Mouse (Mus musculus) hindbrain, embryonic 15.5 days (tissue): ENCODE data around the gene Grik3. TPM values are rescaled to one million over a fixed set of nuclear protein-coding genes. Genes with fewer than 3 reads are reported as not detected.

Experiments
- ATAC-seq: fragments of 200-750 bp; cut with Nextera tagmentation; 2 replicates; pipeline ENCODE4 v1.8.0; 2017; ENCODE audit warnings: low read depth, moderate number of reproducible peaks, moderate TSS enrichment; ENCODE audit not compliant: low FRiP score
- H3K27ac ChIP-seq: fragments of 300-500 bp; sonication (generic); replicated peaks from 2 replicates; pipeline ENCODE4 v1.5.1; 2015; ENCODE audit warnings: mild to moderate bottlenecking, inconsistent platforms
- H3K27me3 ChIP-seq: fragments of 300-500 bp; sonication (generic); 2 replicates; pipeline ENCODE4 v1.6.1; 2015; ENCODE audit warnings: control low read depth, inconsistent platforms
- H3K36me3 ChIP-seq: fragments of 300-500 bp; sonication (generic); 2 replicates; pipeline ENCODE4 v1.6.1; 2015; ENCODE audit warnings: control low read depth, inconsistent platforms
- H3K4me1 ChIP-seq: fragments of 300-500 bp; sonication (generic); replicated peaks from 2 replicates; pipeline ENCODE4 v1.6.1; 2015; ENCODE audit warnings: control low read depth, inconsistent platforms
- H3K4me2 ChIP-seq: fragments of 300-500 bp; sonication (generic); 2 replicates; pipeline ENCODE4 v1.6.1; 2015; ENCODE audit warnings: moderate library complexity, mild to moderate bottlenecking, inconsistent platforms
- H3K4me3 ChIP-seq: fragments of 300-500 bp; sonication (generic); 2 replicates; pipeline ENCODE4 v1.5.1; 2015; ENCODE audit warnings: mild to moderate bottlenecking, inconsistent platforms
- H3K9ac ChIP-seq: fragments of 300-500 bp; sonication (generic); 2 replicates; pipeline ENCODE4 v1.6.1; 2015; ENCODE audit warnings: inconsistent platforms
- H3K9me3 ChIP-seq: fragments of 300-500 bp; sonication (generic); 2 replicates; pipeline ENCODE4 v1.6.1; 2016; ENCODE audit warnings: control low read depth, inconsistent platforms
- WGBS: fragments of 180-500 bp; shearing (Covaris S2); methylation state at CpG from one replicate; pipeline ENCODE4 v1.1.7; 2015; 5-methylcytosine and 5-hydroxymethylcytosine counted together
- polyA plus RNA-seq: library from polyadenylated mRNA; unstranded; fragments of >200 nt; fragmentation: Nextera tagmentation; extraction: Ambion mirVana; gene quantifications from 2 replicates; pipeline ENCODE4 v1.2.1, GENCODE M21; 2015

Grik3 gene
- polyA plus RNA-seq, 1 experiment from 2014 or later = 5.4 TPM

- H3K27me3 ChIP-seq = no peaks in the 10 kb centered on the region
- ATAC-seq = no peak
- H3K9me3 ChIP-seq = no peaks in the 10 kb centered on the region
- 54% methylated on average over 8 of the region's 8 CpGs for WGBS
- H3K36me3 ChIP-seq = no peaks in the 10 kb centered on the region
- H3K4me3 ChIP-seq = no peak overlapping the region
- H3K27ac ChIP-seq = no peak overlapping the region
- H3K4me1 ChIP-seq = 0 out of 2 replicates have a peak, but pooled peaks cover 4% of the 10 kb centered on the region
- H3K9ac ChIP-seq = no peak overlapping the region
- no peak overlapping the region for H3K4me2 ChIP-seq
Observed at GRCm38 (mm10) chr4:125687078-125687477, 196.6 kb downstream of the Grik3 start.

- no peaks in the 10 kb centered on the region for H3K9me3 ChIP-seq
- WGBS = 26% methylated on average over 6 of the region's 6 CpGs
- peaks cover 30% of the 10 kb centered on the region for H3K4me1 ChIP-seq
- H3K4me2 ChIP-seq = peak overlapping the region; percentile 23; the same call in 1 of the 2 replicates
- H3K36me3 ChIP-seq = no peaks in the 10 kb centered on the region
- ATAC-seq = no peak
- H3K27me3 ChIP-seq = peaks cover 8% of the 10 kb centered on the region; the same call in 1 of the 2 replicates
- peak overlapping the region; percentile 50; the same call in 1 of the 2 replicates for H3K27ac ChIP-seq
- no peak overlapping the region for H3K4me3 ChIP-seq
- no peak overlapping the region for H3K9ac ChIP-seq
Observed at GRCm38 (mm10) chr4:125695431-125695830, 204.9 kb downstream of the Grik3 start.

- H3K4me3 ChIP-seq = no peak overlapping the region
- H3K4me1 ChIP-seq = peaks cover 39% of the 10 kb centered on the region
- 12% methylated on average over 18 of the region's 18 CpGs for WGBS
- peak overlapping the region; percentile 50; the same call in 1 of the 2 replicates for H3K27ac ChIP-seq
- ATAC-seq = peak; percentile 90
- no peaks in the 10 kb centered on the region for H3K36me3 ChIP-seq
- peaks cover 8% of the 10 kb centered on the region; the same call in 1 of the 2 replicates for H3K27me3 ChIP-seq
- peak overlapping the region; percentile 23; the same call in 1 of the 2 replicates for H3K4me2 ChIP-seq
- no peaks in the 10 kb centered on the region for H3K9me3 ChIP-seq
- H3K9ac ChIP-seq = no peak overlapping the region
Observed at GRCm38 (mm10) chr4:125696182-125696939, 205.9 kb downstream of the Grik3 start.

- H3K4me2 ChIP-seq = no peak overlapping the region
- whole genome bisulfite sequencing = 17% methylated on average over 9 of the region's 9 CpGs
- H3K36me3 ChIP-seq = no peaks in the 10 kb centered on the region
- H3K4me1 ChIP-seq = peaks cover 44% of the 10 kb centered on the region
- no peak overlapping the region for H3K9ac ChIP-seq
- no peaks in the 10 kb centered on the region for H3K9me3 ChIP-seq
- no peak for ATAC-seq
- H3K4me3 ChIP-seq = no peak overlapping the region
- peaks cover 8% of the 10 kb centered on the region; the same call in 1 of the 2 replicates for H3K27me3 ChIP-seq
- 0 out of 2 replicates have a peak overlapping the region, but pooled peaks have one; percentile 36 for H3K27ac ChIP-seq
Observed at GRCm38 (mm10) chr4:125697626-125698025, 207.1 kb downstream of the Grik3 start.

GRCm38 (mm10) chr4:125699056-125699455 lies 208.6 kb downstream of the Grik3 start:
- H3K4me1 ChIP-seq = peaks cover 57% of the 10 kb centered on the region
- H3K36me3 ChIP-seq = no peaks in the 10 kb centered on the region
- no peaks in the 10 kb centered on the region for H3K9me3 ChIP-seq
- no peak overlapping the region for H3K4me3 ChIP-seq
- 88% methylated on average over 7 of the region's 7 CpGs for WGBS
- no peak overlapping the region for H3K9ac ChIP-seq
- ATAC-seq = no peak
- H3K27me3 ChIP-seq = peaks cover 8% of the 10 kb centered on the region; the same call in 1 of the 2 replicates
- no peak overlapping the region for H3K27ac ChIP-seq
- H3K4me2 ChIP-seq = no peak overlapping the region

GRCm38 (mm10) chr4:125700331-125700730 lies 209.8 kb downstream of the Grik3 start:
- Histone ChIP-seq H3K4me2 (no peak overlapping the region), H3K4me1 (peaks cover 57% of the 10 kb centered on the region)

GRCm38 (mm10) chr4:125702607-125703309 lies 212.3 kb downstream of the Grik3 start:
- H3K4me3 ChIP-seq = no peak overlapping the region
- no peaks in the 10 kb centered on the region for H3K36me3 ChIP-seq
- H3K4me1 ChIP-seq = peaks cover 33% of the 10 kb centered on the region
- 0 out of 2 replicates have a peak overlapping the region, but pooled peaks have one; percentile 15 for H3K4me2 ChIP-seq
- peak overlapping the region; percentile 76 for H3K27ac ChIP-seq
- no peak overlapping the region for H3K9ac ChIP-seq
- WGBS = 55% methylated on average over 12 of the region's 12 CpGs
- H3K9me3 ChIP-seq = no peaks in the 10 kb centered on the region
- peaks cover 8% of the 10 kb centered on the region; the same call in 1 of the 2 replicates for H3K27me3 ChIP-seq
- ATAC-seq = peak; percentile 91

More at GRCm38 (mm10) chr4:125700331-125700730, 209.8 kb downstream of the Grik3 start:
- no peak for ATAC-seq
- Histone ChIP-seq H3K9ac (no peak overlapping the region), H3K36me3 (no peaks in the 10 kb centered on the region), H3K27ac (no peak overlapping the region), H3K27me3 (peaks cover 8% of the 10 kb centered on the region; the same call in 1 of the 2 replicates), H3K4me3 (no peak overlapping the region), H3K9me3 (no peaks in the 10 kb centered on the region)
- 45% methylated on average over 8 of the region's 8 CpGs for WGBS

- Histone ChIP-seq H3K27me3 (peaks cover 7% of the 10 kb centered on the region; the same call in 1 of the 2 replicates), H3K9me3 (no peaks in the 10 kb centered on the region), H3K36me3 (peaks cover 5% of the 10 kb centered on the region; the same call in 1 of the 2 replicates), H3K4me1 (peaks cover 30% of the 10 kb centered on the region), H3K4me2 (0 out of 2 replicates have a peak overlapping the region, but pooled peaks have one; percentile 15), H3K9ac (no peak overlapping the region), H3K4me3 (no peak overlapping the region), H3K27ac (peak overlapping the region; percentile 76)
- no peak for ATAC-seq
- 31% methylated on average over 4 of the region's 4 CpGs for WGBS
Observed at GRCm38 (mm10) chr4:125703310-125703690, 212.8 kb downstream of the Grik3 start.

GRCm38 (mm10) chr4:125705746-125706145 lies 215.2 kb downstream of the Grik3 start:
- no peak overlapping the region for H3K4me3 ChIP-seq
- no peak overlapping the region for H3K9ac ChIP-seq
- no peak for ATAC-seq

GRCm38 (mm10) chr4:125709716-125710115 lies 219.2 kb downstream of the Grik3 start:
- H3K36me3 ChIP-seq = peaks cover 11% of the 10 kb centered on the region; the same call in 1 of the 2 replicates
- no peak overlapping the region for H3K9ac ChIP-seq
- H3K4me2 ChIP-seq = no peak overlapping the region
- H3K9me3 ChIP-seq = no peaks in the 10 kb centered on the region
- H3K27me3 ChIP-seq = no peaks in the 10 kb centered on the region
- H3K4me1 ChIP-seq = no peaks in the 10 kb centered on the region
- no peak overlapping the region for H3K27ac ChIP-seq
- no peak for ATAC-seq
- WGBS = 87% methylated on average over 10 of the region's 10 CpGs
- H3K4me3 ChIP-seq = no peak overlapping the region

More at GRCm38 (mm10) chr4:125705746-125706145, 215.2 kb downstream of the Grik3 start:
- H3K4me1 ChIP-seq = peaks cover 23% of the 10 kb centered on the region
- 51% methylated on average over 8 of the region's 8 CpGs for WGBS
- H3K27ac ChIP-seq = no peak overlapping the region
- H3K27me3 ChIP-seq = no peaks in the 10 kb centered on the region
- no peak overlapping the region for H3K4me2 ChIP-seq
- H3K9me3 ChIP-seq = no peaks in the 10 kb centered on the region
- H3K36me3 ChIP-seq = peaks cover 11% of the 10 kb centered on the region; the same call in 1 of the 2 replicates

- WGBS = 35% methylated on average over 6 of the region's 6 CpGs
- H3K27me3 ChIP-seq = no peaks in the 10 kb centered on the region; the same call in 1 of the 2 replicates
- no peak overlapping the region for H3K27ac ChIP-seq
- no peak for ATAC-seq
- peaks cover 40% of the 10 kb centered on the region for H3K4me1 ChIP-seq
- H3K36me3 ChIP-seq = no peaks in the 10 kb centered on the region
- no peak overlapping the region for H3K9ac ChIP-seq
- H3K9me3 ChIP-seq = no peaks in the 10 kb centered on the region
- no peak overlapping the region for H3K4me2 ChIP-seq
- H3K4me3 ChIP-seq = no peak overlapping the region
Observed at GRCm38 (mm10) chr4:125717881-125718280, 227.4 kb downstream of the Grik3 start.
